Mouse (Mus musculus) liver, embryonic 14.5 days (tissue): ENCODE results near the gene L1cam. TPM values are rescaled to one million over a fixed set of nuclear protein-coding genes. Genes with fewer than 3 reads are reported as not detected.

Source experiments
- ATAC-seq: fragments of 200-750 bp; cut with Nextera tagmentation; 2 replicates; pipeline ENCODE4 v1.8.0; 2017; ENCODE audit warnings: moderate number of reproducible peaks, mild to moderate bottlenecking, moderate library complexity; ENCODE audit not compliant: insufficient read depth
- DNase-seq, 3 experiments: peaks; one replicate each; pipeline ENCODE4 v3.0.0-alpha.2; 2012 to 2013; ENCODE audit warnings: low read depth in 3 of 3, low spot score in 3 of 3
- H3K27ac ChIP-seq: fragments of 300-500 bp; sonication (generic); 2 replicates; pipeline ENCODE4 v1.5.1; 2014; ENCODE audit warnings: moderate library complexity, mild to moderate bottlenecking, control low read depth, inconsistent platforms
- H3K27me3 ChIP-seq: fragments of 300-500 bp; sonication (generic); 2 replicates; pipeline ENCODE4 v1.6.1; 2014; ENCODE audit warnings: mild to moderate bottlenecking, low read length, moderate library complexity; ENCODE audit not compliant: control insufficient read depth, insufficient read depth
- H3K36me3 ChIP-seq: fragments of 300-500 bp; sonication (generic); replicated peaks from 2 replicates; pipeline ENCODE4 v1.6.1; 2014; ENCODE audit warnings: low read depth; ENCODE audit not compliant: control insufficient read depth, insufficient read depth
- H3K4me1 ChIP-seq, 2 experiments: fragments of 200-500 bp in 1 of 2; fragments of 300-500 bp in 1 of 2; sonication (generic) in 1 of 2; replicated peaks; 2 replicates each; pipeline ENCODE4 v1.6.1; 2012 to 2014; ENCODE audit warnings: antibody characterized with exemption in 1 of 2, inconsistent platforms in 1 of 2, low read length in 1 of 2; ENCODE audit not compliant: control insufficient read depth in 2 of 2, insufficient read depth in 2 of 2
- H3K4me2 ChIP-seq: fragments of 300-500 bp; sonication (generic); 2 replicates; pipeline ENCODE4 v1.6.1; 2014; ENCODE audit warnings: low read depth, mild to moderate bottlenecking, control low read depth, moderate library complexity
- H3K4me3 ChIP-seq, 2 experiments: fragments of 200-500 bp in 1 of 2; fragments of 300-500 bp in 1 of 2; sonication (generic) in 1 of 2; 2 replicates each; pipeline ENCODE4 v1.5.1; 2012 to 2014; ENCODE audit warnings: low read depth in 2 of 2, low read length in 2 of 2, mild to moderate bottlenecking in 2 of 2, control low read depth in 1 of 2, inconsistent platforms in 1 of 2, moderate library complexity in 1 of 2; ENCODE audit not compliant: insufficient read depth in 1 of 2
- H3K9ac ChIP-seq: fragments of 300-500 bp; sonication (generic); replicated peaks from 2 replicates; pipeline ENCODE4 v1.6.1; 2014; ENCODE audit warnings: mild to moderate bottlenecking, control low read depth, moderate library complexity
- H3K9me3 ChIP-seq: fragments of 300-500 bp; sonication (generic); 2 replicates; pipeline ENCODE4 v1.6.1; 2016; ENCODE audit warnings: low read length, mixed read lengths; ENCODE audit not compliant: control insufficient read depth
- CTCF ChIP-seq: IDR thresholded peaks from 2 replicates; pipeline ENCODE4 v1.5.1; 2016; ENCODE audit warnings: antibody characterized with exemption, low read depth, control low read depth
- EP300 ChIP-seq: IDR thresholded peaks from 2 replicates; pipeline ENCODE4 v1.6.1; 2016; ENCODE audit warnings: antibody characterized with exemption, low read depth
- WGBS: fragments of 180-500 bp; shearing (Covaris S2); extraction: QIAGEN DNeasy Blood & Tissue Kit; methylation state at CpG from one replicate; pipeline ENCODE4 v1.1.7; 2014; ENCODE audit not compliant: insufficient replicate concordance; 5-methylcytosine and 5-hydroxymethylcytosine counted together
- polyA plus RNA-seq, 2 experiments: library from polyadenylated mRNA; depleted of rRNA in 1 of 2; stranded (reverse) in 1 of 2; unstranded in 1 of 2; fragments of >200 nt; fragmentation: Nextera tagmentation in 1 of 2; extraction: Ambion mirVana in 1 of 2; gene quantifications; 2 replicates each; pipeline versions ENCODE4 v1.2.1 to v1.2.3; 2012 to 2014

L1cam gene
- polyA plus RNA-seq, 2 experiments = 0.18 to 0.20 TPM

DNA sequence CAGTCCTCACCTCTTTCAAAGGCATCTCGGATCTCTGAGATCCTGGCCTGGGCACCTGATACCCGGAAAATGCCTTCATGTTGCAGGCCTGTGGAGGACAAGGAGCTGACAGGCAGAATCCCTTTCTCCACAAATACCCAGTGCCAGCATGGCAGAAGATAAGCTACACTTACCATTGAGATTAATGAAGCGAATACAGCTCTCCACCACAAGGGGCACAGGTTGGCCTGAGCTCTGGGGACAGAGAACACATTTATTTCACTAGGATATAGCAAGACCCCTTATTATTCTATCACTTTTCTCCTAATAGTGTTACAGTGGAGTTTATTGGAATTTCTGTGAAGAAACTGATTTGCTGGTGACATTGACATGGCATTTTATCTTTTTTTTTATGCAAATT lies 2.1 kb upstream of the L1cam start:
- H3K36me3 ChIP-seq = no peaks in the 10 kb centered on the region
- no peak overlapping the region for H3K27ac ChIP-seq
- ATAC-seq (no peak), DNase-seq (no peak)
- H3K4me2 ChIP-seq = no peak overlapping the region
- TF ChIP-seq EP300 (no peak), CTCF (peak; percentile 43)
- no peak overlapping the region for H3K4me3 ChIP-seq
- peaks cover 2% of the 10 kb centered on the region; the same call in 1 of the 2 replicates for H3K27me3 ChIP-seq
- no peaks in the 10 kb centered on the region for H3K4me1 ChIP-seq
- H3K9ac ChIP-seq = no peak overlapping the region
- no peaks in the 10 kb centered on the region for H3K9me3 ChIP-seq
- WGBS = 65% methylated on average over 3 of the region's 3 CpGs

DNA sequence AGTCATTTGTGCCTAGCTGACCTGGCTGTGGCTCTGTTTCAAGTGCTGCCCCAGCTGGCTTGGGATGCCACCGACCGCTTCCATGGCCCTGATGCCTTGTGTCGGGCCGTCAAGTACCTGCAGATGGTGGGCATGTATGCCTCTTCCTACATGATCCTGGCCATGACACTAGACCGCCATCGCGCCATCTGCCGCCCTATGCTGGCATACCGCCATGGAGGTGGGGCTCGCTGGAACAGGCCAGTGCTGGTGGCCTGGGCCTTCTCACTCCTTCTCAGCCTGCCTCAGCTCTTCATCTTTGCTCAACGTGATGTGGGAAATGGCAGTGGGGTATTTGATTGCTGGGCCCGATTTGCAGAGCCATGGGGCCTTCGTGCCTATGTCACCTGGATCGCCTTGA lies 3.1 kb downstream of the L1cam start:
- TF ChIP-seq EP300 = no peak
- no peak for TF ChIP-seq CTCF
- H3K27ac ChIP-seq = no peak overlapping the region
- no peak for DNase-seq
- peaks cover 2% of the 10 kb centered on the region; the same call in 1 of the 2 replicates for H3K27me3 ChIP-seq
- no peak for ATAC-seq
- no peaks in the 10 kb centered on the region for H3K4me1 ChIP-seq
- no peak overlapping the region for H3K4me2 ChIP-seq
- no peak overlapping the region for H3K9ac ChIP-seq
- no peak overlapping the region for H3K4me3 ChIP-seq
- no peaks in the 10 kb centered on the region for H3K9me3 ChIP-seq
- 74% methylated on average over 14 of the region's 14 CpGs for WGBS
- no peaks in the 10 kb centered on the region for H3K36me3 ChIP-seq

GRCm38 (mm10) chrX:73891551-73892152 lies 4.3 kb downstream of the L1cam start, which contains the start of gene Avpr2:
Gene Avpr2 (plus strand): TSS chrX:73892102.
- Histone ChIP-seq H3K9me3 (no peaks in the 10 kb centered on the region), H3K36me3 (no peaks in the 10 kb centered on the region), H3K4me1 (no peaks in the 10 kb centered on the region), H3K4me3 (no peak within 1 kb of the TSS), H3K27me3 (peaks cover 2% of the 10 kb centered on the region; the same call in 1 of the 2 replicates), H3K27ac (no peak within 1 kb of the TSS), H3K4me2 (no peak within 1 kb of the TSS), H3K9ac (no peak within 1 kb of the TSS)
- TF ChIP-seq EP300 (no peak), CTCF (no peak)
- WGBS = 61% methylated on average over 6 of the region's 6 CpGs
- no peak for ATAC-seq
- DNase-seq = no peak

DNA sequence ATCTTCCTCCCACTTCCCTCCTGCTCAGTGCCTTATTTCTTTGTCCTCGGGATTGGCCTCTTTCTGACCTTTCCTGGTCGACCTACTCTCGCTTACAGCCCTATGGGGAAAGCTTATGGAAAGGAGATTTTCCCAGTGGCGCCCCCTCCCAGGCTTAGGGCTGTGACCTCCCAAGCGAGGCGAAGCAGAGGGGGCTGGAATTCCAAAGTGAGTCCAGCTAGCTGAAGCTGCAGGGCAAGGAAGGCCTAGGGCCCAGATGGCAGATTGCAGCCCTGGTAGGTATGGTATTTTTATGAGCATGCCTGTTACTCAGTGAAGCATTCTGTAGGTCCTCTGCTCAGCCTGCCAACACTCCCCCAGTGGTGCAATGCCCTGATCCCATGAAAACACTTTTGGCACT lies 14.4 kb downstream of the L1cam start:
- Histone ChIP-seq H3K4me3 (no peak overlapping the region), H3K4me1 (no peaks in the 10 kb centered on the region), H3K27me3 (peaks cover 19% of the 10 kb centered on the region), H3K36me3 (no peaks in the 10 kb centered on the region), H3K9ac (no peak overlapping the region), H3K4me2 (no peak overlapping the region), H3K27ac (no peak overlapping the region), H3K9me3 (no peaks in the 10 kb centered on the region)
- no peak for DNase-seq
- WGBS = 38% methylated on average over 6 of the region's 6 CpGs
- ATAC-seq = no peak
- TF ChIP-seq CTCF (no peak), EP300 (no peak)

DNA sequence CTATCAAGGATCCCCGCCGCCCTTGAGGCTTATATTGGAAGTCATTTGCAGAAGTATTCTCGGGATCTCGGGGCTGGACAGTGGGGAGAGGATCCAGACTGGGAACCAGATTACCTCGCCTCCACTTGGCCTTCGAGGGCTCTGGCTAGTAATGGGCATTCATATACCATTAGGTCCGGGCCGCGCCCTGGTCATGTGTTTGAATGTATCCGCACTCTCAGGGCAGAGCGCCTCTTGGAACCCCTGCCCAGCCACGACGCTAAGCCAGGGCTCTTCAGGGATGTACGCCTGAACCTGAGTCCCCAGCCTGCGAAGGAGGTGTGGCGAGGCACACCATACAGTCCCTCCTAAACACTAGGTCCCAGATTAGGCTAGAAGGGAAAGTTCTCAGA lies 14.9 kb downstream of the L1cam start:
- DNase-seq (no peak), ATAC-seq (no peak)
- Histone ChIP-seq H3K4me1 (no peaks in the 10 kb centered on the region), H3K4me2 (no peak overlapping the region; the same call in 1 of the 2 replicates), H3K9ac (no peak overlapping the region), H3K9me3 (no peaks in the 10 kb centered on the region), H3K27me3 (peaks cover 19% of the 10 kb centered on the region), H3K36me3 (no peaks in the 10 kb centered on the region), H3K27ac (no peak overlapping the region), H3K4me3 (no peak overlapping the region)
- 23% methylated on average over 16 of the region's 16 CpGs for WGBS
- TF ChIP-seq CTCF = no peak
- no peak for TF ChIP-seq EP300
